Mouse (Mus musculus) hindbrain, postnatal 0 days (tissue): ENCODE results near the gene Nars2. TPM values are rescaled to one million over a fixed set of nuclear protein-coding genes. Genes with fewer than 3 reads are reported as not detected.

ENCODE experiments used
- ATAC-seq: fragments of 200-750 bp; cut with Nextera tagmentation; 2 replicates; pipeline ENCODE4 v1.8.0; 2017; ENCODE audit warnings: mild to moderate bottlenecking, moderate TSS enrichment, moderate library complexity
- DNase-seq: peaks from one replicate; pipeline ENCODE4 v3.0.0-alpha.2; 2015; ENCODE audit warnings: low spot score
- H3K27ac ChIP-seq: fragments of 300-500 bp; sonication (generic); 2 replicates; pipeline ENCODE4 v1.5.1; 2014; ENCODE audit warnings: mild to moderate bottlenecking
- H3K27me3 ChIP-seq: fragments of 300-500 bp; sonication (generic); 2 replicates; pipeline ENCODE4 v1.6.1; 2014; ENCODE audit warnings: low read length, mixed read lengths; ENCODE audit not compliant: insufficient read depth
- H3K36me3 ChIP-seq: fragments of 300-500 bp; sonication (generic); 2 replicates; pipeline ENCODE4 v1.6.1; 2014; ENCODE audit warnings: low read length, mixed read lengths; ENCODE audit not compliant: insufficient read depth
- H3K4me1 ChIP-seq: fragments of 300-500 bp; sonication (generic); 2 replicates; pipeline ENCODE4 v1.6.1; 2014; ENCODE audit warnings: antibody characterized with exemption, low read length, mixed read lengths; ENCODE audit not compliant: insufficient read depth
- H3K4me2 ChIP-seq: fragments of 300-500 bp; sonication (generic); 2 replicates; pipeline ENCODE4 v1.6.1; 2014; ENCODE audit warnings: low read depth, mild to moderate bottlenecking, low read length, moderate library complexity, mixed read lengths
- H3K4me3 ChIP-seq: fragments of 300-500 bp; sonication (generic); 2 replicates; pipeline ENCODE4 v1.5.1; 2014; ENCODE audit warnings: low read length
- H3K9ac ChIP-seq: fragments of 300-500 bp; sonication (generic); replicated peaks from 2 replicates; pipeline ENCODE4 v1.6.1; 2014; ENCODE audit warnings: mild to moderate bottlenecking, low read length, moderate library complexity, mixed read lengths
- H3K9me3 ChIP-seq: fragments of 300-500 bp; sonication (generic); 2 replicates; pipeline ENCODE4 v1.6.1; 2016; ENCODE audit warnings: low read length, mixed read lengths
- CTCF ChIP-seq: IDR thresholded peaks from 2 replicates; pipeline ENCODE4 v1.5.1; 2016; ENCODE audit warnings: antibody characterized with exemption, control low read depth, low read depth
- WGBS: fragments of 180-500 bp; shearing (Covaris S2); extraction: QIAGEN DNeasy Blood & Tissue Kit; methylation state at CpG from one replicate; pipeline ENCODE4 v1.1.7; 2014; 5-methylcytosine and 5-hydroxymethylcytosine counted together
- polyA plus RNA-seq: library from polyadenylated mRNA; unstranded; fragments of >200 nt; fragmentation: Nextera tagmentation; extraction: Ambion mirVana; gene quantifications from 2 replicates; pipeline ENCODE4 v1.2.1, GENCODE M21; 2015
- total RNA-seq: library from RNA; depleted of rRNA; stranded (reverse); fragments of >200 nt; gene quantifications from 2 replicates; pipeline ENCODE4 v1.2.3, GENCODE M21; 2014

Gene Nars2
- total and polyA plus RNA-seq, 2 experiments from 2014 or later = 7.4 to 13.2 TPM

DNA sequence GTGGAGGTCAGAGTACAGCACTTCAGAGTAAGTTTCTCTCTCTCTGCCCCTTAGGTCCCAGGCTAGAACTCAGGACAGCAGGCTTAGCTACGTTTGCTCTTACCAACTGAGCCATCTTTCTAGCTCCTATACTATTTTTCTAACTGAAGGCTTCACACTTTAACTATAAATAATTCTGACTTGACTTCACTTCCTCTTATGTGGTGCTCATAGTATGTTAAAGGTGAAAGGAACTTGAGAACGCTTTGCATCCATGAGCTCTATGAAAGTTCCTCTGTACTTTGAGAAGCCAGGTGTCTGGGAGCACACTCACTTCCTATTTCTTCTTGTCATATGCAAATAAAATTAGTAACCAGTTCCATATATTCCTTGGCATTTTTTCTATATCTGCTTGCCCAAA lies 109.7 kb downstream of the Nars2 start:
- no peaks in the 10 kb centered on the region for H3K36me3 ChIP-seq
- no peak overlapping the region for H3K4me3 ChIP-seq
- ATAC-seq = no peak
- no peak overlapping the region for H3K4me2 ChIP-seq
- no peak overlapping the region for H3K9ac ChIP-seq
- no peaks in the 10 kb centered on the region for H3K4me1 ChIP-seq
- H3K9me3 ChIP-seq = no peaks in the 10 kb centered on the region
- H3K27ac ChIP-seq = no peak overlapping the region
- DNase-seq = no peak
- H3K27me3 ChIP-seq = no peaks in the 10 kb centered on the region
- no peak for TF ChIP-seq CTCF
- 92% methylated on average over 2 of the region's 2 CpGs for WGBS

- 89% methylated on average over 3 of the region's 3 CpGs for WGBS
- ATAC-seq = no peak
- DNase-seq = no peak
- no peaks in the 10 kb centered on the region for H3K36me3 ChIP-seq
- no peak for TF ChIP-seq CTCF
- H3K27me3 ChIP-seq = no peaks in the 10 kb centered on the region
- H3K9ac ChIP-seq = no peak overlapping the region
- H3K9me3 ChIP-seq = no peaks in the 10 kb centered on the region
- H3K4me2 ChIP-seq = no peak overlapping the region
- H3K27ac ChIP-seq = no peak overlapping the region
- H3K4me1 ChIP-seq = no peaks in the 10 kb centered on the region
- no peak overlapping the region for H3K4me3 ChIP-seq
Measured at GRCm38 (mm10) chr7:97071512-97071911, 120.2 kb downstream of the Nars2 start.

DNA sequence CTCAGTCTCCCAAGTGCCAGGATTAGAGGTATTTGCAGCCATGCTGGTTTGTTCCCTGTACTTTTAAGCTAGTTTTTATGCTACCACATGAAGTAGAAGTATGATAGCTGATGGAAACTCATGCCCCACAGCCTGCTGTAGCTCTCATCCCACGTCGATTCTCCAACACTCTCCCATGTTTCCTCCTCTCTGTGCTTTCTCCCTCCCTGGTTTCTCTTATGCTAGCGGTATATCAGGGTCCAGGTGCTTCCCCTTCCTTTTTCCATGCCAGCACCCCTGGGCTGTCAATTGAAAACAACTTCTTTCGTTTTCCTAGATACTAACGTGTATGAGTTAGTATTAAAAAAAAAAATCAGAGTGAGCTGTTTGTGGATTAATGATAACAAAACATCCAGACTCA lies 120.8 kb downstream of the Nars2 start:
- Histone ChIP-seq H3K27ac (no peak overlapping the region), H3K27me3 (no peaks in the 10 kb centered on the region), H3K4me3 (no peak overlapping the region), H3K4me1 (no peaks in the 10 kb centered on the region), H3K36me3 (no peaks in the 10 kb centered on the region), H3K9me3 (no peaks in the 10 kb centered on the region), H3K4me2 (no peak overlapping the region), H3K9ac (no peak overlapping the region)
- DNase-seq (no peak), ATAC-seq (no peak)
- no peak for TF ChIP-seq CTCF
- 83% methylated on average over 5 of the region's 5 CpGs for WGBS

- no peaks in the 10 kb centered on the region for H3K9me3 ChIP-seq
- H3K4me1 ChIP-seq = no peaks in the 10 kb centered on the region
- H3K4me3 ChIP-seq = no peak overlapping the region
- H3K27ac ChIP-seq = no peak overlapping the region
- H3K27me3 ChIP-seq = no peaks in the 10 kb centered on the region
- no peak for TF ChIP-seq CTCF
- ATAC-seq (no peak), DNase-seq (no peak)
- 55% methylated on average over 1 of the region's 1 CpGs for WGBS
- no peaks in the 10 kb centered on the region for H3K36me3 ChIP-seq
- H3K9ac ChIP-seq = no peak overlapping the region
- no peak overlapping the region for H3K4me2 ChIP-seq
Measured at GRCm38 (mm10) chr7:97074974-97075373, 123.7 kb downstream of the Nars2 start.

GRCm38 (mm10) chr7:97076977-97077376 lies 125.7 kb downstream of the Nars2 start:
- no peak overlapping the region for H3K4me2 ChIP-seq
- no peaks in the 10 kb centered on the region for H3K27me3 ChIP-seq
- no peaks in the 10 kb centered on the region for H3K36me3 ChIP-seq
- H3K9ac ChIP-seq = no peak overlapping the region
- ATAC-seq (no peak), DNase-seq (no peak)
- H3K9me3 ChIP-seq = no peaks in the 10 kb centered on the region
- no peaks in the 10 kb centered on the region for H3K4me1 ChIP-seq
- TF ChIP-seq CTCF = no peak
- no peak overlapping the region for H3K4me3 ChIP-seq
- H3K27ac ChIP-seq = no peak overlapping the region

DNA sequence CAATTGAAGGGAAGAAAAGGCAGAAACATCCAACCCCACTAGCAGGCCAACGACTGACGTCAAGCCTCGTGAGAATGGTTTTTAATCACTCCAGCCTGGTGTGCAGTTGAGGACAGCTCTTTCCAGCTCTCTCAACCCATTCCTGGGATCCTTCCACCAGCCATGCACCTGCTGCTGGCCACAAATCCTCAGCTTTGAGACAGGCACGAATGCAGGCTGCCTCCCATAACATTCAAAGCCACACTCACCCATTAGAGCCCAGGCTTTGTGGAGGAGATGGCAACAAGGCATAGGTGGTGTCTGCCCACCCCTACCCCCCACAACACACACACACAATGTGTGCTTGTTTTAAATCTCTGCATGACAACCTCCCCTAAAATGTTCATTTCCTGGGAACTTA lies 127.4 kb downstream of the Nars2 start:
- H3K9ac ChIP-seq = no peak overlapping the region
- H3K36me3 ChIP-seq = no peaks in the 10 kb centered on the region
- 37% methylated on average over 4 of the region's 4 CpGs for WGBS
- no peak for DNase-seq
- H3K4me3 ChIP-seq = no peak overlapping the region
- ATAC-seq = no peak
- no peak overlapping the region for H3K27ac ChIP-seq
- 0 out of 2 replicates have a peak, but pooled peaks cover 3% of the 10 kb centered on the region for H3K4me1 ChIP-seq
- TF ChIP-seq CTCF = no peak
- H3K27me3 ChIP-seq = no peaks in the 10 kb centered on the region
- H3K9me3 ChIP-seq = no peaks in the 10 kb centered on the region
- H3K4me2 ChIP-seq = no peak overlapping the region

- H3K4me2 ChIP-seq = 0 out of 2 replicates have a peak overlapping the region, but pooled peaks have one; percentile 21
Measured at GRCm38 (mm10) chr7:97079145-97079544, 127.8 kb downstream of the Nars2 start.

More at GRCm38 (mm10) chr7:97079145-97079544, 127.8 kb downstream of the Nars2 start:
- Histone ChIP-seq H3K4me3 (no peak overlapping the region), H3K27ac (no peak overlapping the region), H3K27me3 (no peaks in the 10 kb centered on the region), H3K36me3 (no peaks in the 10 kb centered on the region), H3K9me3 (no peaks in the 10 kb centered on the region), H3K9ac (no peak overlapping the region), H3K4me1 (0 out of 2 replicates have a peak, but pooled peaks cover 5% of the 10 kb centered on the region)
- 8% methylated on average over 6 of the region's 6 CpGs for WGBS
- ATAC-seq (no peak), DNase-seq (peak; percentile 85)
- peak; percentile 67 for TF ChIP-seq CTCF
